Mouse (Mus musculus) intestine, embryonic 16.5 days (tissue): ENCODE measurements at regions not wholly inside any gene's neighbourhood (a gene's known extent, or its start where the extent isn't known, plus 50 kb on each side); places are given as distances from the start of the nearest gene placed in this dataset.

Experiments
- ATAC-seq: fragments of 200-750 bp; cut with Nextera tagmentation; 2 replicates; pipeline ENCODE4 v1.8.0; 2017; ENCODE audit warnings: moderate TSS enrichment, moderate library complexity
- H3K27ac ChIP-seq: fragments of 300-500 bp; sonication (generic); 2 replicates; pipeline ENCODE4 v1.5.1; 2014; ENCODE audit warnings: mild to moderate bottlenecking, low read length
- H3K27me3 ChIP-seq: fragments of 300-500 bp; sonication (generic); replicated peaks from 2 replicates; pipeline ENCODE4 v1.6.1; 2014; ENCODE audit warnings: low read length, control low read depth, mixed read lengths; ENCODE audit not compliant: control insufficient read depth, insufficient read depth
- H3K36me3 ChIP-seq: fragments of 300-500 bp; sonication (generic); 2 replicates; pipeline ENCODE4 v1.6.1; 2014; ENCODE audit warnings: low read length, control low read depth; ENCODE audit not compliant: control insufficient read depth, insufficient read depth
- H3K4me1 ChIP-seq: fragments of 300-500 bp; sonication (generic); 2 replicates; pipeline ENCODE4 v1.6.1; 2014; ENCODE audit warnings: low read length, control low read depth, mixed read lengths; ENCODE audit not compliant: control insufficient read depth, insufficient read depth
- H3K4me2 ChIP-seq: fragments of 300-500 bp; sonication (generic); 2 replicates; pipeline ENCODE4 v1.6.1; 2014; ENCODE audit warnings: low read depth, low read length, control low read depth
- H3K4me3 ChIP-seq: fragments of 300-500 bp; sonication (generic); 2 replicates; pipeline ENCODE4 v1.5.1; 2014; ENCODE audit warnings: mild to moderate bottlenecking, low read length
- H3K9ac ChIP-seq: fragments of 300-500 bp; sonication (generic); 2 replicates; pipeline ENCODE4 v1.6.1; 2014; ENCODE audit warnings: low read depth, low read length
- H3K9me3 ChIP-seq: fragments of 300-500 bp; sonication (generic); 2 replicates; pipeline ENCODE4 v1.6.1; 2016; ENCODE audit warnings: low read length, control low read depth; ENCODE audit not compliant: control insufficient read depth
- WGBS: fragments of 180-500 bp; shearing (Covaris S2); extraction: QIAGEN DNeasy Blood & Tissue Kit; methylation state at CpG from one replicate; pipeline ENCODE4 v1.1.7; 2014; 5-methylcytosine and 5-hydroxymethylcytosine counted together

DNA sequence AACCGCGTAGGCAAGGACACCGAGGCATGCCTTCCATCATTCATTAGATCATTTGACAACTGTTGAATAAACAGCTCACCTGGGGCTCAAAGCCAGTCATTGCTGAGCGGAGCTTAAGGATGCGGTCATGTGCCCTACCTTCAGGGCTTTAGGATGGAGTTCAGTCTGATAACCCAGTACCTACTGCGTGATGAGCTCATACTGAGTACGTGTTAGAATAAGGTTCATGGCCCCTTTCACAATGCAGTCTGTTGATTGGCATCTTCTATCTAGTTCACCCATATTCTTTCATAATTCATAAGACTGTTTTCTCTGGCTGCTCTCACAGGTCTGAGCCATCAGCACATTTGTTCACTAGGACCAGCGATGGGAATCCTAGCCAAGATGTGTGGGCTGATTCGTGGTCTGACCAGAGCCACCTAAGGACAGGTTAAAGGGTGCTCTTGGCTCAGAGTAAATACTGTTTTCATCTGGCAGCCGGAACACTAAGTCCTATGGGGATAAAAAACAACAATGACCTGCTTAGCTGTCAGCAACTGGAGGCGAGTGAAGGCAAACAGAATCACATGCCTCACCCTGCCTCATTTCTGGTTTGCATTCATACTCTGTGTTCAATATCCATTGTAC lies 71.4 kb upstream of the Elovl5 start:
- Histone ChIP-seq H3K4me3 (no peak overlapping the region), H3K4me2 (no peak overlapping the region), H3K36me3 (no peaks in the 10 kb centered on the region), H3K4me1 (no peaks in the 10 kb centered on the region), H3K9me3 (no peaks in the 10 kb centered on the region), H3K27me3 (no peaks in the 10 kb centered on the region), H3K9ac (no peak overlapping the region), H3K27ac (no peak overlapping the region)
- ATAC-seq: no peak
- 87% methylated on average over 11 of the region's 11 CpGs for WGBS

DNA sequence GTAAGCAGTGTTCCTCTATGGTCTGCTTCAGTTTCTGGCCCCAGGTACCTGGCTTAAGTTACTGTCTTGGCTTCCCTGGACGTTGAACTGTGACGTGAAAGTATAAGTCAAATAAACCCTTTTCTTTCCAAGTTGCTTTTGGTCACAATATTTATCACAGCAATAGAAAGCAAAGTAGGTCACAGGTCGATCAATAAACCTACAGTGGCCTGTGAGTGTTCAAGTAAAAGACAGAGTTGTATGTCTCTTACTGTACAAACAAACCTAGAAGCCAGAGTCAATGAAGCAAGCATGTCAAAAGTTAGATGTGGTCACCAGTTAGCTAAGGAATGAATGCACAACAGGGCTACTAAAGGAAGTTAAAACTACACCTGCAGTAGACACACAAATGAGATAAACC lies 68.6 kb upstream of the Elovl5 start:
- no peak for ATAC-seq
- Histone ChIP-seq H3K27ac (no peak overlapping the region), H3K9ac (no peak overlapping the region), H3K36me3 (no peaks in the 10 kb centered on the region), H3K4me2 (no peak overlapping the region), H3K4me3 (no peak overlapping the region), H3K4me1 (peaks cover 2% of the 10 kb centered on the region; the same call in 1 of the 2 replicates), H3K27me3 (no peaks in the 10 kb centered on the region), H3K9me3 (no peaks in the 10 kb centered on the region)
- WGBS: 69% methylated on average over 3 of the region's 3 CpGs

DNA sequence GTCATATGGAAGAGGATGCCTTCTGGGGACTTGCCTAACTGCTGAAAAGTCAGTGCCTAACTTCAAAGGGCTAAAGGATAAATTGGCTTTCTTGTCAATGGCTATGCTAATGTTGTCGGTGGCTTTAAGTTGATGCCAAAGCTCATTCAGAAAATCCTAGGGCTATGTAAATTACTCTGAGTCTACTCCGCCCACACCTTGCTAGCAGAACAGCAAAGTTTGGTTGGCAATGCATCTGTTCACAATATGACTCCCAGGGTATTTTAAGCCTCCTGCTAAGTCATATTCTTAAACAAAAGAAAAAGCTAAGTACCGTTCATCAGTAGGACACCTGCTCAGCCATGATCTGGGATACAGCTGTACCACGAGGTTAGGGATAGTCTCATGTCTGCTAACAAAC lies 67.8 kb upstream of the Elovl5 start:
- WGBS: 74% methylated on average over 4 of the region's 4 CpGs
- no peaks in the 10 kb centered on the region for H3K9me3 ChIP-seq

DNA sequence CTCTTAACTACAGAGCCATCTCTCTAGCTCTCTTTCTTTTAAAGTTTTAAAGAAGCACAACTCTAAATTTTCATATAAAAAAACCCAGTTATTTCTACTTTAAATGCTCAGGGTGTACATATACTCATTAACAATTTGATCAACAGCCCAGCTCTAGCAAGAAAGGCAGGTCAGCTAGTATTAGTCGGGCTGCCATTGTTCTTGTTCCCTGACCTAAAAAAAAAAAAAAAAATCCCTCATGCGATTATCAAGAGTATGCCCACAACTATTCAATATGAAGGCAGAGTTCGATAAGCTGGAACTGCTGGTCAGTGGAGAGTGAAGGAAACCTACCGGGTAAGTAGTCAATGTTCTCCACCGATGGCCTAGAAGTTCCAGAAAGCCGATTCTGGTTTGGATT lies 65.8 kb upstream of the Elovl5 start:
- H3K4me2 ChIP-seq: no peak overlapping the region
- no peak overlapping the region for H3K4me3 ChIP-seq
- no peak for ATAC-seq
- H3K9me3 ChIP-seq: no peaks in the 10 kb centered on the region
- peaks cover 2% of the 10 kb centered on the region; the same call in 1 of the 2 replicates for H3K4me1 ChIP-seq
- no peak overlapping the region for H3K27ac ChIP-seq
- no peaks in the 10 kb centered on the region for H3K36me3 ChIP-seq
- H3K9ac ChIP-seq: no peak overlapping the region
- 72% methylated on average over 6 of the region's 6 CpGs for WGBS
- no peaks in the 10 kb centered on the region for H3K27me3 ChIP-seq

More for the DNA sequence above, 67.8 kb upstream of the Elovl5 start:
- Histone ChIP-seq H3K4me2 (no peak overlapping the region), H3K36me3 (no peaks in the 10 kb centered on the region), H3K9ac (no peak overlapping the region), H3K4me1 (peaks cover 2% of the 10 kb centered on the region; the same call in 1 of the 2 replicates), H3K4me3 (no peak overlapping the region), H3K27me3 (no peaks in the 10 kb centered on the region), H3K27ac (no peak overlapping the region)
- ATAC-seq: no peak

DNA sequence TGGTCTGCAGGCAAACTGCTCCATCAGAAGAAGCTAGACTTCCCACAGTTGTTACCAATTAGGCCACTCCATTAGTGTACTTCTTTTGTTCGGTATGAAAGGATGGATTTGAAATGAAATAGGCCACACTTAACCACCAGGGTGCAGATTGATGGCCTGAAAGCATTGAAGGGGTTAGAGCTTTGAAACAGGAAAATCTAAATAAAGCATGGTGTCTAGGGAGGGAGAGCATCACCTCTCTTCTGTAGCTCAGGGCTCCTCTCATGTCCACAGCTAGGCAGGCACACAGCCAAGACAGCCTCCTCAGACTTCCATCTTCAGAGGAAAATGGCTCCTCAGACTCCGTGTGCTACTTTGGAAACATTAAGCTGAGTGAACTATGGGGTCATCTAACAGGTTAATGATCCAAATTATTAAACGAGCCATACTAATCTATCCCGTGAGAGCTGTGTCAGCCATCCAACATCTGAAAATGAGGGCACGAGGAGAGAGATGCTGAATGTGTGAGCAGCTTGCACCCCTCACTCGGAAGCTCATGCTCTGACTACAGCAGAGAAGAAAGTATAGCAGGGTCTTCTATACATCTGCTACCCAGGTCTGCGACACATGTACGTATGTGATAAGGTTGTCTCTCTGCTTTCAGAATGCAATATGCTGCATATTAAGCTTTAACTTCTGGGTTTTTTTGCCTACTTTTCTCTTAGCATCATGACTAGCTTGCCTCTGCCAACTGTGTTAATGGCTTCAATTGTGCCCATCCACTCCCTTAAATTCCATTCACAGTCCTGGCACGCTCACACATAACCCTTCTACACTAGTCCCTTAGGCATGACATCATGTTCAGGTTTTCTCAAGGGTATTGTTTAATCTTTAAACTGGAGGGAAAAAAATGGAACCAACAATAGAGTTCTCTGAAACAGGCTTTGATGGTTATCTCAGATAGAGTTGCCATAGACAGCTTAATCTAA lies 59.8 kb upstream of the Elovl5 start:
- H3K4me3 ChIP-seq: no peak overlapping the region
- no peak overlapping the region for H3K4me2 ChIP-seq
- 81% methylated on average over 9 of the region's 9 CpGs for WGBS
- H3K4me1 ChIP-seq: peaks cover 8% of the 10 kb centered on the region
- no peak overlapping the region for H3K27ac ChIP-seq
- H3K9ac ChIP-seq: no peak overlapping the region
- no peaks in the 10 kb centered on the region for H3K36me3 ChIP-seq
- ATAC-seq: no peak
- H3K9me3 ChIP-seq: no peaks in the 10 kb centered on the region
- no peaks in the 10 kb centered on the region for H3K27me3 ChIP-seq

DNA sequence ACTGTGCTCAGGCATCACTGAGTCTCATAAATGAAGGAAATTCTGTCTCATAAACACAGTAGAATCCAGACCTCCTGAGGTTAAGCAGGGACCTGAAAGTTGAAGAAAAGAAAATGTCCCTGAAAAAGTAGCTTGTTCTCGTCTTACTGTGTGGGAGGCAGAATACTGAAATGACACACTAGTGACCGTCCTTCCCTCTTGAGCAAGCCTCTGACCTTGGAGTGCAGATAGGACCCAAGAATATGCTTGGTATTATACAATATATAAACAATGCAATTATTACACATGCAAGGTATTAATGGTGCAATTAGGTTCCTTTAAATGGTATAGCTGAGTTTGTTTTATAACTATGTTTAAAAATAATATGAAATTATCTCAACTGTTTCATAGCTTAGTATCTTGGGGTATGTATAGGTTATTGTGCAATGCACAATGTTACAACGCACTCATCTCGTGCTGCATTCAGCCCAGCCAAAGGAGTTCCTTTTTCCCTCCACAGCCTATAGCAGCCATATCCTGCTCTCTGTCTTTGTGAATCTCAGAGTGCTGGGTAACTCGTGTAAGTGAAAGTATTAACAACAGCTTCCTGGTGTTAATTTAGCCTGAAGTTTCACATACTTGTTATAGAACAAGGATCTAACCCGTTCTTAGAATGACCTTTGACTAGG lies 58.9 kb upstream of the Elovl5 start:
- Histone ChIP-seq H3K9me3 (no peaks in the 10 kb centered on the region), H3K36me3 (no peaks in the 10 kb centered on the region), H3K27me3 (no peaks in the 10 kb centered on the region), H3K9ac (no peak overlapping the region), H3K4me1 (peaks cover 7% of the 10 kb centered on the region; the same call in 1 of the 2 replicates), H3K4me2 (no peak overlapping the region), H3K27ac (no peak overlapping the region), H3K4me3 (no peak overlapping the region)
- 64% methylated on average over 6 of the region's 6 CpGs for WGBS
- peak; percentile 70; the same call in 1 of the 2 replicates for ATAC-seq
